Mouse (Mus musculus): Measurements from ENCODE around the gene Dnajc4.
A peak's percentile ranks its signal among the peaks of the same experiment; 100 is the strongest.
"Not testable (repeated sequence)": the region's sequence is repeated elsewhere in the genome, so short reads cannot be mapped to it uniquely, and the experiment has no call there.

The Dnajc4 gene

DNA sequence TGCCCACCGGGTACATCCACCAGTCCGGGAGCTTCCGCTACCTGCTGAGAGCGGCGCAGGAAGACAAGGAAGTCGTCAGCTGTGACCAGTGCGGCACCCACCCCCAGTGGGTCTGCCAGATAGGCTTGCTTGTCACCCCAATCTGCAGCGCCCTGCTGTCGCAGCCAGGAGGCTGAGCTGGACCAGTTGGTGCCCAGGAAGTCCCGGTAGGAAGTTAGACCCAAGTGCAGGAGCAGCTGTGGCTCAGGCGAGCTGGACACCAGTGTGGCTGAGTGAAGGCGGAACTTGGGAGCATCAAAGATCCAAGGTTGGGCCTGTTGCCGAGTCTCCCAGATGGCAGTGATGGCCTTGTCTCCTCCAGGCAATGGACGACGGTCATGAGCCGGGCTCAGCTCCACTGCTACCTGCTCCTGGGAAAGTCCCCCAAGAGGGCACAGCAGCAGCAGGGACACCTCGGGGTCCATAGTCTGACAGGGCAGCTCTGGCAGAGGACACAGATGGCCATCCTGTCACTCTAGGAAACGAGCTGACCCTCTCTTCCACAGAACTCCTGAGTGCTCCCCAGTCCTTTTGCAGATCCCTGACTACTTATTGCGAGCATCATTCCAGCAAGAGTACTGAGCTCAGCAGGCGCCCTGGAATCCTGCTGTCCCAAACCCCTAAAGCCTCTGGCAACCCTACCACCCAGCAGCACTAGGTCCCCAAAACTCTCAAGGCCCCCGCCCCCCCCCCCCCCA, 3.1 kb upstream of the Dnajc4 start:
- DNase-seq, result peak; percentile 74 to 77

- DNase-seq, result no peak
Observed at GRCm38 (mm10) chr19:6994489-6994888, 2.1 kb upstream of the Dnajc4 start.

GRCm38 (mm10) chr19:6994002-6994401, 1.6 kb upstream of the Dnajc4 start:
- no peak for DNase-seq

DNA sequence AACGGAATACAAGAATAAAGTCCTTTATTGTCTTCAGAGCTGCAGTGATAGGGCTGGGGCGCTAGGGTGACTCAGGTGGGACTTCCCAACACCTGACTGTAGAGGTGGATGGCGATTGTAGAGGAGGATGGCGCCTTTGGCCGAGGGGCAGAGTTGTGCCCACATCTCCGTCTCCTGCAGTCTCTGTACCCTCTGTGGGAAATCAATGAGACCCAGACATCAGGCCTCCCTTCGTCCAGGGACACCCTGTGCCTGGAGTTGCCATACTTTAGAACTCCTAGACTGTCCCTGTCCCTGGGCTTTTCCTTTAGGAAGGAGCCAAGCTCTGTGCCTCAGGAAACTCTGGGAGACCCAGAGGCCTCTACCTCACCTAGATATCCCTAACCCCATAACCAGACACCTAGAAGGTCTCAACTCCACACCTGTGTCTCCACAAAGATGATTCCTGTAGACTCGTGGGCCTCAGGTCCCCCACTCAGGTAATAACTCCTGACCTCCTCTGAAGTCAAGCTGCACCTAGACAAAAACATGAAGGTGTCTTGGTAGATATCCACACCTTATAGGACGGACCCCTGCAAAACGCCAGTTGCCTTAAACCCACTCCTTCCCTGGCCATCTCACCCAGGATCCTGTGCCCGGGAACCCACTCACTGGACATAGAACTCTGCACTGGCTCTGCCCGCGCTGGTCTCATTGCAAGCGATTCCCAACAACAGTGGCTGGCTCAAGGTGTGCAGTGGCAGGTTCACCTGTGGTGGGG, 819 bp upstream of the Dnajc4 start:
- no peak for DNase-seq

- not testable (repeated sequence) for DNase-seq
Observed at GRCm38 (mm10) chr19:6991166-6991565, 1.2 kb downstream of the Dnajc4 start.

DNA sequence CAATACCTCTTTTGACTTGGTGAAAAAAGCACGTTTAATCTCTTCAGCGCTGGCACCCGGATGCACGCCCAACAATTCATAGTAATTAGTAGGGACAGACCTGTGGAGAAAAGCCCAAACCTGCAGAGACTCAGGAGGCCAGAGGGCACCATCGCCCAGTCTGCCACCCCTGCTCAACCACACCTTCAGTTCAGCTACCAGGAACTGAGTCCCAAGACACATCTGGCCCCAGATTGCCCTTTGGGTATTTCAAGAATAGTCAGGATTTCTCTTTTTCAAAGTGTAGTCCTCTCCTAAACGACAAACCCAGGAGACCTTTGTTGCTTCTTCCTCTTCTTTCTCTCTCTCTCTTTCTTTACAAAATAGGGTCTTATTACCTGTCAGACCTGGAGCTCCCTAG, 1.7 kb downstream of the Dnajc4 start:
- DNase-seq, result no peak

- DNase-seq, result no peak
Observed at GRCm38 (mm10) chr19:6989251-6989650, 3.1 kb downstream of the Dnajc4 start.

- DNase-seq, result no peak
Observed at GRCm38 (mm10) chr19:6987904-6988285, 4.5 kb downstream of the Dnajc4 start.

DNA sequence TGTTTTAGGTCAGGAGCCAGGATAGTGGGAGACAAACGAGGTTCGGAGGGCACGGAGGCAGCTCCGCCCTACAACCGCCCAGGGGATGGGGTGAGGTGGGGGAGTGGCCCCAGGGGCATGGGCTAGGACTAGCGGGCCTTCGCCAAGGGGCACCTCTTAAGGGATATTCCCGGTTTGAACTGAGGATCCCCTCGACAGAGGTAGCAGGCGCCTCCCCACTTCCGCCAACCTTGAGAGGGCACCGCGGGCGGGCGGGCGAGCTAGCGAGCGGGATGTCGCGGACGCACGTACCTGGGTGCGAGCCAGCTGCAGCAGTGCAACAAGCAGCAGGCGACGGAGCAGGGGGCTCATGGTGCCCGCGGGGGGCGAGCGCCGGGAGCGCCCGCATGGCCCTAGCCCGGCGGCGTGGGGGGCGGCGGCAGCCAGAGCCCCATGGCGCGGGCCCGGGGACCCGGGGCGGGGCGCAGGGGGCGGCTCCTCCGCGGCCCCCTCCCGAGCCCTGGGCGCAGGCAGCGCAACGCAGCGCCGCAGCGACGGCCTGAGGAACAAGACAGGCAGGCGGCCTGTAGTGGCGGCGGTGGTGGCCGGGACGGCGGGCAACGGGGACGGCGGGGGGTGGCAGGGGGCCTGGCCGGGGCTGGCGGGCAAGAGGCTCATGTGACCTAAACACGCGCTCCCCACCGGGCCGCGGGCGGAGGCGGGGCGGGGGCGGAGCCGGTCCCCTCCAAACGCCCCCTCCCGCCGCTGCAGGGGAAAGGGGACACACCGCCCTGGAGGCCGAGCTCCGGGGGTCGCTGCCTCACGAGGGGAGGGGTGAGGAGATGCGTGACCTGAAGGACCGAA, 5.1 kb downstream of the Dnajc4 start, which contains the start of gene Vegfb:
Gene Vegfb (minus strand): TSS at position 591 of the 843 bp plus-strand sequence.
- peak; percentile 73 to 78 for DNase-seq

DNA sequence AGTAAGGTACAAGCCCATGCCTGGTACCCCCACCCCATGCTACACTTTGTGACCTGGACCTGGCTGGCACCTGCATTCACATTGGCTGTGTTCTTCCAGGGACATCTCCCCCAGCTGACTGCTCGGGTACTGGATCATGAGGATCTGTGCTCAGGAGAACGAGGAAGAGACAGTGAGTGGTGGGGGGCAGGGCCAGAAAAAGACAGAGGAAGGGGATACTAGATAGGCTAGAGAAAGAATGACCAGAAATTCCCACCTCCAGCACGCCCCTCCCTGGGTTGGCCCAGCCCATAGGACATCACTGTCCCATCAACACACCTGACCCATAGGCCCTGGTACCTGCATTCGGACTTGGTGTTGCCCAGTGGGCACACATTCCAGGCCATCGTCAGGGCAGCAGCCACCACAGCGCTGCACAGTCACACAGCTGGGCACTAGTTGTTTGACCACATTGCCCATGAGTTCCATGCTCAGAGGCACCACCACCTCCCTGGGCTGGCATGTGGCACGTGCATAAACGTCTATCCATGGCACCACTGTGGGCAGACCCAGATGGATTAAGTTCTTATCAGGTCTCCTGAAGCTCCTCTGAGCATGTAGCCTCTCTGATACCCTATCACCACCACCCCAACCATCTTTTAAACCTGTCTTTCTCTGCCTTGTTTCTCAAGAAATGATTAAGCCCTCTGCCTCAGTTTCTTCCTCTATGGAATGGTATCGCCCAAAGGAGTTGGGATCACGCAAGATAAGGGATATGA, 6.2 kb downstream of the Dnajc4 start:
- no peak for DNase-seq

DNA sequence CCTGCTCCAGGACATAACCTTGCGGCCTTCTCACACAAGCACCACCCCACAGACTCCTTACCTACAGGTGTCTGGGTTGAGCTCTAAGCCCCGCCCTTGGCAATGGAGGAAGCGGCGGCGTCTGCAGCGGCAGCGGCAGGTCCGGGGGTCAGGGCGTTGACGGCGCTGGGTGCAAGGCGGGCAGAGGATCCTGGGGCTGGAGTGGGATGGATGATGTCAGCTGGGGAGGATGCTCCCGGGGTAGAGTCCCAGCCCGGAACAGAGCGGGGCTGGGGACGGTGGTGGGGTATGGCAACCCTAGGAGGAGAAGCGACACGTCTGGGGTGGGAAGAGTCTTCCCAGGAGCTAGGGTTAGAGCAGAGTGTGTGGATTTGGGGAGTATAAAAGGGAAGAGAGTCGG, 7.1 kb downstream of the Dnajc4 start:
- DNase-seq, result no peak

GRCm38 (mm10) chr19:6983621-6984020, 8.8 kb downstream of the Dnajc4 start:
- DNase-seq, result no peak

DNA sequence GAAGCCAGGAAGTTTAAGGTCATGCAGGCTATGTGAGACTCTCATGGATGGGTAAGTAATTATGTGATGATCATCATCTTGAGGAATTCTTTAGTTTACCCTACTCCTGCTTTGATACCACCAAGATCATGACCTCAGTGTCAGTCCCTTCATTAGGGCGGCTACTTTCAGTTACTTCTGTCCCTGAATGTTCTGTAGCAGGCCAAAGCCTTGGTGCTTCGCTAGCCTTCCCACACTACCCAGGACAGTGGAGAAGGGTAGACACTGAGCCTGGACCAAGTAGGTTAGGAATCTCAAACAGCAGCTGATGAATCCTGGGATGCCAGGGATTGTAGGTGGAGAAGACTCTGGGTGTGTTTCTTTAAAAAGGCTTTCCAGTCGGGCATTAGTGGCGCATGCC, 10.9 kb downstream of the Dnajc4 start:
- no peak for DNase-seq

- peak; percentile 99 for DNase-seq
Observed at GRCm38 (mm10) chr19:6980381-6981093, 11.8 kb downstream of the Dnajc4 start, which contains the start of gene Fkbp2. Gene Fkbp2 (minus strand): TSS chr19:6980501.

DNA sequence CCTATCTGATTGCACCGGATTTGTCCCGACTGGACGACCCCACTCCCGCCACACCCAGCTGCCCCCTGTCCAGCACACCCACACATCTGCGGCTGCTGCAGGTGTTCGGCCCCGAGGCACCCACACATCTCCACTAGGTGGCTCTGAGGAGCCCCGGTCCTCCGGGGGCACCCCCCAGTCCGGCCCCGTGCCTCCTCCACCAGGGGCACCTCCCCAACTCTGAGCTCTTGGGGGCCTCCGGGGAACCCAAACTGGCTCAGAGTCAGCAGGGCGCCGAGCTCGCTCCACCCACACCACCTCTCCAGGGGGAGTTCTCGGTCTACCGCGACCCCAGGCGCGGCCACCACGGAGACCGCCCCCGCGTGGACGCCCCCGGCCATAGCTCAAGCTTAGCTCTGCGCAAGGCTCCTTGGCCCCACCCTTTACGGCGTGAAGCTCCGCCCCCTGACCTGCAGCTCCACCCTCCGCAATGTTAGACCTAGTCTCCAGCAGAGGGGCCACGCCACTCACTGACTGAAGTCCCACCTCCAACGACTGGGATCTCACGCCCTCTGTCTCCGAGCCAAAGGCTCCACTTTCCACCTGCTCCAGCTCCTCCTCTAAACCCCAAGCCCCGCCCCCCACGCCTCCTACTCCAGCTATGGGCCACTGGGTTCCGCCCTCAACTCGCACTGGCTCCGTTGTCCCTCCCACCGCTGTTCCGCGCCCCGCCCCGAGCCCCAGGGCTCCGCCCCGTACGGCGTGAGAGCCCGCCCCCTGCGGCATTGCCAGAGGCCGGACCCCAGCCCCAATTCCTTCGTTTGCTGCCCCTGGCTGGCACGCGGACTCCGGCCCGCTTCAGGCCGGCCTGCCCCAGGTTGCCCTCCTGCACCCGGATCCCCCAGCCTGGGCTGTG, 12.6 kb downstream of the Dnajc4 start:
- DNase-seq, result peak; percentile 99 to 100

DNA sequence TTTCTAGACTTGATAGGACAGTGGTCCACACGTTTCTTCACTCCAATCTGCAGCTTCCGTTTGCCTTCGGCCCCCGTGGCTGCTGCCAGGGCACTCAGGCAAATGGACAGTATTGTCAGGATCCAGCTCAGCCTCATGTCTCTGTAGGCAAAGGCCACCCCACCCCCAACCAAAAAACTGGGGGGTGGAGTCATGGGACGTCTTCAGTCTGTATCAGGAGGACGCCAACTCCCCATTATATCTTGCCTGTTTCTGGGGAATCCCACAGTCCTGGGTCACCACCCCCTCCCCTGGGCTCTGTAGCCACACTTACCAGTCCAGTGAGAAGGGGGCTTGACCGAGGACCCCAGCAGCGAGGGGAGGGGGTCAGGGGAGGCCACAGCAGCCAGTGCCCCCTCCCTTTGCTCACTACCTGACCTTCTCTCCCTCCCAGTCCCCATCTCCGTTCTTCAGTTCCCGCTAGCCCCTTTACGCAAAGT, 13.3 kb downstream of the Dnajc4 start:
- DNase-seq, result peak in 1 of 2 experiments; percentile 53

GRCm38 (mm10) chr19:6978639-6978974, 13.8 kb downstream of the Dnajc4 start:
- DNase-seq, result no peak

DNA sequence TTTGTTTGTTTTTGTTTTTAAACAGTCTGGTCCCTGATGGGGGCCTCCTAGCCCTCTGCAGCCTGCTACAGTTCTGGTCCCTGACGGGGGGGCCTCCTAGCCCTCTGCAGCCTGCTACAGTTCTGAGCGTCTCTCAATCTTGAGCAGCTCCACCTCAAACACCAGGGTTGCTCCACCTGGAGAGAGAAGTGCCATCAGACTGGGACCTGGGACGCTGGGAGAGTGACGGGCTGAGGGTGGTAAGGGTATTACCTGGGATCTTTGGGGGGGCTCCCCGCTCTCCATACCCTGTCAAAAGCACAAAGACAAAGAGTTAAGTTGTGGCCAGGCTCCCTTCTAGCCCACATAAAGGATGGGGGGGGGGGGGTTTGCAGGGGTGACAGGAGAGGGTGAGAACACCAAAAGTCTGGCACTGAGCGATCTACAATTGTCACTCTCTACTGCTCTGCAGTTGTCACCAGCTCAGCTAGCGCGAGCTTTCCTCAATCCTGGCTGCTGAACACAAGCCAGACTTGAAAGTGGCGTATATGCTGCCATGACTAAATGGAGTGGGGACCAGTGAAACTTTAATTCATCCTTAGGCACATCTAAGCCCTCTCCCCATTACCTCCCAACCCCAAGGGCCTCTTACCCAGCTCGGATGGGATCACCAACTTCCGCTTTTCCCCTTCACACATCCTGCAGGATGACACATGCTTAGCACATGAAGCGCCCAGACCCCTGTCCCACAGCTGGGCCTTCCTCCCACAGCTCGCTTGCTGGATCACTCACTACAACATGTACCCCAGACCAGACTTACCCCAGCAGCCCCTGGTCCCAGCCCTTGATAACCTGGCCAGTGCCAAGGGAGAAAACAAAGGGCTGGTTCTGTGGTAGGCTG, 14.4 kb downstream of the Dnajc4 start:
- DNase-seq, result no peak
